Mouse (Mus musculus): ENCODE data around the gene Prpsap1.

Prpsap1 gene

GRCm38 (mm10) chr11:116442129-116442866 lies 51.7 kb downstream of the Prpsap1 start:
- DNase-seq = no peak

- no peak for DNase-seq
Observed at GRCm38 (mm10) chr11:116440408-116441068, 53.5 kb downstream of the Prpsap1 start.

DNA sequence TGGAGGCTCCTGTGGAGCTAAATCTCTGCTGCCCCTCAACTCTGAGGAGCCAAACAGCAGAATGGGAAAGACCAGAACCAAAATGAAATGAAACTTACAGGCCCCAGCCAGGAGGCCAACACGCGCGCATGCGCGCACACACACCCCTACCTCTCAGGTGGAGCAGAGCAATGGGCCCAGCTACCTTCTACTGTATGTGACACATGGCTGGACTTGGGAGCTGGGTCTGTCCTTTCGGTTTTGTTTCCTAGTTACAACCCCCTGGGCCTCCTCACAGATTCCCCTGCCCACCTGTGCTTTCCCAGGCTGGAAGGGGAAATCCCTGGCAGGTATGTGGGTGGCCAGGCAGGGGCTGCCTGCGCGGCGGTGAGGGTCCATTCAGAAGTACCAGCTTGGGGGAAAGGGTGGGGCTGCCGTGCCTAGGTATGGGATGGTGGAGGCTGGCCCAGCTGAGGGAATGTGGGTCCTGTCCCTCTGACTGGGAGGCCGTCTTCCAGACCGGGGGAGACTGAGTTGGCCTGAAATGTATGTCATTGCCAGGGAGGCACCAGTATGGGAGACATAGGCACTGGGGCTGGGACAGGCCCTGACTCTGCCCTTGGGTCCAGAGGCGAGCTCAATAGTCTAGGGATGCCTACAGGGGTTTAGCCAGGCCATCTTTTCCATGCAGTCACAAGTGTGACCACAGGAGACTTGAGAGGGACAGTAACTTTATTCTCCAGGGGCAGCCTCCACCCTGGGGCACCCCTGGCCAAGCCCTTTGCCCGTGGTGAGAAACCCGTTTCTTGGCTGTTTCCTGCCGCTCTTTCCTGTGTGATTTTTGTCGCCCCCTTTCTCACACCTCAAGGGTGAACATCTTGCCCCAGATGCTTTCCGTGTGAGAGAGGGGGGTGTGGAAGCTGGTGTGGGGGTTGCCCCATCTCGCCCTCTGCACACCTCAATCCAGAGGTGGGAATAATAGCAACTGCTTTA lies 54.4 kb downstream of the Prpsap1 start:
- DNase-seq = no peak

DNA sequence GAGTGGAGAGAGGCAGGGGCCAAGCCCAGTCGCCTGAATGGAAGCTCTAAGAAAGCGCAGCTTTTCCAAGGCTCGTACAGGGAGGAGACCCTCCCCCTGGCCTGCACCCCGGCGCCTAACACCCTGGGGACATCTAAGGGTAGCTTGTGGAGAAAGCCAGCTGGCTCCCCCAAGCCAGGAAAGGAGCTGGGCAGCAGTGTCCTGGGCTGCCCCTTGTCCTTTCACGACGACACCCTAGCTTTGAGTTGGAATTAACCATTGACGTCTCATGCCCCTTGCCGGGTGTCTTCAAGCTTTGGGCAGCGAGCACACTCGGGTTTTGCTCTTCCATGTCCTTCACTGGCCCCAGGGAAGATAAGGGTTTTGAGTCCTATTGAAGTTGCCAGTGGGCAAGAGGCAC lies 56.5 kb downstream of the Prpsap1 start:
- DNase-seq = no peak

GRCm38 (mm10) chr11:116436725-116437331 lies 57.2 kb downstream of the Prpsap1 start:
- peak; percentile 77 to 78 for DNase-seq

DNA sequence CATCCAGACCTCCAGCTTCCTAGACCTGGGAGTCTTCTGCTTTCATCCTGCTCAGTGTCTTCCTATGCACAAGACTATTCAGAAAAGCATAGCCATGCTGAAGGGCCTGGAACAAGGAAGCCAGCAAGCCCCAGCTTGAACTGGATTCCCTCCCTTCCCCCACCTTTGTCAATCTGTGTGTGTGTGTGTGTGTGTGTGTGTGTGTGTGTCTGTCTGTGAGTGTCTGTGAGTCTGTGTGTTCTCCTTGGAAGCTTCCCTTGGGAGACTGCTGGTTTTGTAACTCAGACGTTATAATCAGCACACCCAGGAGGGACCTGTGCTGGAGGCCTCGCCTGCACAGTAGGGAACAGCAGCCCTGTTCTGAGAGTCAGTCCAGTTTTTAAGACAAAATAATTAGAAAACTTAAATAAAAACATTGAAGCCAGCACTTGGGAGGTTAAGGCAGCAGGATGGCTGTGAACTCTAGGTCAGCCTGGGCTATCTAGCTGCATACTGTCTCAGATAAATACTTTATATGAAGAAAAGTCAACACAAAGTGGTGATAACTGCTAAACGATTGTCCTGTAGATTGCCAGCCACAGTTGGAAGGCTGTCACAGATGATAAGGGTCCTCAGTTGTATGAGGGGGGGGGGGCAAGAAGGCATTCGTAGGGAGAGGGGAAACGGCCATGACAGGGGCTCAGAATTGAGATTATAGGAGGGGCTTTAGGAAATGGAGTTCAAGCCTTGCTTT lies 57.8 kb downstream of the Prpsap1 start:
- no peak for DNase-seq

- no peak for DNase-seq
Observed at GRCm38 (mm10) chr11:116434967-116435752, 58.8 kb downstream of the Prpsap1 start.

- DNase-seq = peak; percentile 79 to 84
Observed at GRCm38 (mm10) chr11:116434287-116434966, 59.6 kb downstream of the Prpsap1 start.

DNA sequence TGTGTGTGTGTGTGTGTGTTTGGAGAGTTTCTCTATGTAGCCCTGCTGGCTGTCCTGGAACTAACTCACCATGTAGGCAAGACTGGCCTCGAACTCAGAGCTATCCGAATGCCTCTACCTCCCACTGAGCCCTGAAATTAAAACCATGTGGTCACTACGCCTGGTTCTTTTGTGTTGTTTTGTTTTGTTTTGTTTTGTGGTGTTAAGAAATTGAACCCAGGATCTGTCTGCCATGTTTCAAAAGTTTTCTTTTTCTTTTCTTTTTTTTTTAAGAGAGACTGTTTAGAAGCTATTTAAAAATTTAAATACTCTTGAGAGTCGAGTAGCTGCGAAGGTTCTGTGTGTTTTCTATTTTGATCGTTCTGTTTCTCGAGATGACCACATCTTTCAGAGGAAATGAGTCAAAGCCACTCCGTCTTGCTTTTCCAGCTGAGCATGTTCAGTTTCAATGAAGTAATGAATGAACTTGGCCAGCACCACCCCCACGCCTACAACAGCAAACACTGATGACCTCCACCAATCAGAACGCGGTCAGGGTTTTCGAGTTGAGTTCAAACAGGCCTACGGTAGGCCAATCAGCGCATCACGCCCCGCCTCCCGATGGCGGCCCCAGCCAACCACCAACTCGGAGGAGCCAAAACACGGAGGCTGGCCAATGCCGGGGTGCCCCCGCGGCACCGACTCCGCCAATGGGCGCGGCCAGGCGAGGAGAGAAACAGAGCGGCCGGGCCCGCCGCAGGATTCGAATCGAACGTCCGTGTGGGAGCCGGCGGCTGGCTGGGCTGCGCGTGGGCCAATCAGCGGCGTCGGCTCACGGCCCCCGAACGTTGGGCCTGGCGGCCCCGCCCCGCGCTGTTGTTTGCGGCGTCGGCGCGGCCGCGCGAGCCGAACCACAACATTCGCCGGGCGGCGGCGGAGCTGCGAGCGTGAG lies 60.4 kb downstream of the Prpsap1 start, which contains the start of gene Ubald2:
TSS of gene Ubald2 (plus strand) at position 739 of the 931 bp plus-strand sequence.
- DNase-seq = peak; percentile 100

- no peak for DNase-seq
Observed at GRCm38 (mm10) chr11:116432593-116433355, 61.2 kb downstream of the Prpsap1 start.

- DNase-seq = no peak
Observed at GRCm38 (mm10) chr11:116432127-116432526, 61.9 kb downstream of the Prpsap1 start.

- peak in 1 of 2 experiments; percentile 45 for DNase-seq
Observed at GRCm38 (mm10) chr11:116431428-116432077, 62.4 kb downstream of the Prpsap1 start.

- DNase-seq = no peak
Observed at GRCm38 (mm10) chr11:116430723-116431427, 63.1 kb downstream of the Prpsap1 start.

DNA sequence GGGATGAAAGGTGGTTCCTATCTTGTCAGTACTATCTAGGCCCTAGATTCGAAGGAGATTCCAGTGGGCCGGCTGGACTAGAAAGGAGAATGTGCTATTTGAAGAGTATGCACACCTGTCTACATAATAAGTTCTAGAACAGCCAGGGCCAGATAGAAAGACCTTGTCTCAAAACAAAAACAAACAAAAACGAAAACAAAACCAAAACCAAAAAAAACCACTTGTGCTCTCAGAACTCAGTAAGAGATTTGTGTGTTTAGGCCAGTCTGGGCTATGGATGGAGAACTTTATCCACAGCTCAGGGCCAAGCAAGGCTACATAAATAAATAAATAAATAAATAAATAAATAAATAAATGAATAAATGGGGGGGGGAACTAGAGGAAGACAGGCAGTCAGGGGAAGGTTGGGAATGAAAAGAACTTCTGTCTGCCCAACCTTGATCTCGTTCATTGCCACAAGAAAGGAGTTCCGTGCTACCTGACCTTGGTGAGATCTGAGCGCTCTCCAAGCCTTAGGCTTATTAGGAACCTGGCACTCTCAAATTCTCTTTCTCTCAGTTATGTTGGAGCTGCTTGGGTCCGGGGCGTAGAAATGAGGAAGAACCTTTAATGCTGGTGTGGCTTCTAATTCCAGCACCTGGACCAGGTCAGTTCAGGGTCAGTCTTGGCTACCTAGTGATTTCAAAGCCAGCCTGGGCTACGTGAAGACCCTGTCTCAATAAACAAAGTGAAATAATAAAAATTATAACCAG lies 64.0 kb downstream of the Prpsap1 start:
- DNase-seq = no peak

DNA sequence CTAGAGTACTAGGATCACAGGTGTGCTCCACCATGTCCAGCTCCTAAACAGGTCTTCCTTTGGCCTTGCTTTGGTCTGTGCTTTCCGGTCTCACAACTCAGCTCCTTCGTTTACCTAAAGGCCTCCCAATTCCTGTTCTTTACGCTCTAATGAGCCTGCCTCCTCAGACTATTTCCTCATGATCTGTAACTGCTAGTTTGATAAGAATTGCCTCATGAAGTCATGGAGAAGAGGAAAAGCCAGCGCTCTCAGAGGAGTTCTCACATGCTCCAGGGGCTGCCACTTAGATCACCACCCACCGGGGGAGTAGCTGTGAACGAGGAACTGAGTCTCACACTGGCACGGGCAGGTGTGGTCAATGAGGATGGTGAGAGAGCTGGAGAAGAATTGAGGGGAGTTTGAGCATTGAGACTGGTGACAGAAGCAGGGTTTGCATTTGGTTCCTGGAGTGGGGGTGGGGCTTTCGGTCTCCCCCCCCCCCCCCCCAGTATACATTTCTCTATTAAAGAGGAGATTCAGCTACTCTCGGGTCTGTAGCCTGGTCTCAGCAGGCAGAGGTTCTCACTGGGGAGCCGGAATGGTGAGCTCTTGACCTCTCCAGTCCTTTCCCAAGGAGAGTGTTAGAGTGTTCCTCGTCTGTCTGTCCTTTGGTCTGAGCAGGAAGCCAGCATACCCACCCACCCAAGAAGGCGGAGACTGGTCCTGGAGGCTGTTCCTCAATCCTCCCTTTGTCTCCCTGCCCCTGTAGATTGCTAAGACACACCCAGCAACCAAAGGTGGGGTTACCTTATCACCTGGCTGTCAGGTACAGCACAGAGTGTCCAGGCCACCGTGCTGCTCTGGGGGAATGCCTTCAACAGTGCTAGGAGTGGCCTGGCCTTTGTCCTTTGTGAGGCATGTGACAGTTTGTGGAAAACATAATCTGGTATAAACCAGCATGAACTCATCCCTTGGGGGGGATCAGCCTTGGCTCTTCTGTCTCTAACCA lies 64.8 kb downstream of the Prpsap1 start:
- DNase-seq = no peak
